Mouse (Mus musculus) embryo, embryonic 11.5 days (tissue): Measurements from ENCODE around the gene Ptbp1.

ENCODE experiments used
- DNase-seq: peaks from one replicate; pipeline ENCODE4 v3.0.0-alpha.2; 2012; ENCODE audit warnings: low read depth, low spot score

Gene Ptbp1

DNA sequence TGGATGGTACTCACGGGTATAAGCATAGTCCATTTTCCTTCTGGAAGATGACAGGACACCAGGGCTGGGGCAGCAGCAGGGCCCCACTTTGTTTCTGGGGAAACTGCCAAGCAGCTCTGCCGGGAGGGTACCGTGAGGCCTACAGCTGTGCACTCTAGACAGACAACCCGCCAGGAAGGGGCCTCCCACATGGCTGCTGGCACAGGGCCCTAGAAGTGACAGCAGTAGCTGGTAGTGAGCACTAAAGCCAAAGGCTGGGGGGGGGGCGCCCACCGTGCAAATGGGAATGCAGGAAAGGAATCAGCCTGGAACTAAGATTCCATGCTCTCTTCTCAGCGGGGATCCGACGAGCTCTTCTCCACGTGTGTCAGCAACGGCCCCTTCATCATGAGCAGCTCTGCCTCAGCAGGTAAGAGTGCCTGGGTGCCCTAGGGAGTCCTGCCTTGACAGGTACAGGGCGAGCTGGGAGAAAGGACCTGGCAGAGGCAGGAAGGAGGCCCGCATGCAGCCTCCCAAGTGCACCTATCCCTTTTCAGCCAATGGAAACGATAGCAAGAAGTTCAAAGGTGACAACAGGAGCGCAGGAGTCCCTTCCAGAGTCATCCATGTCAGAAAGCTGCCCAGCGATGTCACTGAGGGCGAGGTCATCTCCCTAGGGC is 4.3 kb downstream of the Ptbp1 start:
- no peak for DNase-seq

DNA sequence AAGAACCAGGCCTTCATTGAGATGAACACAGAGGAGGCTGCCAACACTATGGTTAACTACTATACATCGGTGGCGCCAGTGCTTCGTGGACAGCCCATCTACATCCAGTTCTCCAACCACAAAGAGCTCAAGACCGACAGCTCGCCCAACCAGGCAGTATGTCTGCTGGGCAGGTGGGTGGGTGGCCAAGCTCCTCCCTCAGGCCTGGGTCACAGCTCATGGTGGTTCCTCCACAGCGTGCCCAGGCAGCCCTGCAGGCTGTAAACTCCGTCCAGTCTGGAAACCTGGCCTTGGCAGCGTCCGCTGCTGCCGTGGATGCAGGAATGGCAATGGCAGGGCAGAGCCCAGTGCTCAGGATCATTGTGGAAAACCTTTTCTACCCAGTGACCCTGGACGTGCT is 4.9 kb downstream of the Ptbp1 start:
- no peak for DNase-seq

DNA sequence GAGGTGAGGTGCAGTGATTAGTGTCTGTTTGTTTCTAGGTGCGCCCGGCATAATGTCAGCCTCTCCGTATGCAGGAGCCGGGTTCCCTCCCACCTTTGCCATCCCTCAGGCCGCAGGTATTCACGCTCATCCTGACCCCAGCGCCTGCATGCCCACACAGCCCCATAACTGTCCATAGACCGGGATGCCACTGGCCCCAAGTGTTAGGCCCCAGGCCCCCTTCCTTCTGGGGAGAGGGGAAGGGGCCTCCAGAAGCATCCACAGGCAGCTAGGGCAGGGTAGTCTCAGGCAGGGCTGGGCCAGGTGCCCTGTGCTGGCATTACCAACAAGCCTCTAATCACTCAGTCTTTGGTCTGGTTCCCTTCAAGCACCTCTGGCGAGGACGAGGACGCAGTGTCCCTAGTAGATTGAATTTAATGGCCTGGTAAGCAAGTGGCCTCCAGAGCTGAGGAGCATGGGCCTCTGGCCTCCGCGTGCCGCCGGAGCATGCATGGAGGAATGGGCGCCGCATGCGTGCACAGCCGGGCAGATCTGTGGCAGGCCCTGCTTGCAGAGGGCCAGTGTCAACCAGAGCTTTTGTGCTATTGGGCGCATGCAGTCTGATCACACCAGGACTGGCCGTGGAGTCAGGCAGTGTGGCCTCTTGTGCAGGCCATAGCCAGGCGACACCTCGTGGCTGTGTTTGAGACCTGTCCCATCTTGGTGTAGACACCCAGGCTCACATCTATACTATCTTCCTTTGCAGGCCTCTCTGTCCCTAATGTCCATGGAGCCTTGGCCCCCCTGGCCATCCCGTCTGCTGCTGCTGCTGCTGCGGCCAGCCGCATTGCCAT is 6.1 kb downstream of the Ptbp1 start:
- DNase-seq, result no peak

GRCm38 (mm10) chr10:79861230-79862048 is 7.2 kb downstream of the Ptbp1 start:
- no peak for DNase-seq

- DNase-seq, result no peak
Observed at GRCm38 (mm10) chr10:79862049-79862788, 8.0 kb downstream of the Ptbp1 start.

DNA sequence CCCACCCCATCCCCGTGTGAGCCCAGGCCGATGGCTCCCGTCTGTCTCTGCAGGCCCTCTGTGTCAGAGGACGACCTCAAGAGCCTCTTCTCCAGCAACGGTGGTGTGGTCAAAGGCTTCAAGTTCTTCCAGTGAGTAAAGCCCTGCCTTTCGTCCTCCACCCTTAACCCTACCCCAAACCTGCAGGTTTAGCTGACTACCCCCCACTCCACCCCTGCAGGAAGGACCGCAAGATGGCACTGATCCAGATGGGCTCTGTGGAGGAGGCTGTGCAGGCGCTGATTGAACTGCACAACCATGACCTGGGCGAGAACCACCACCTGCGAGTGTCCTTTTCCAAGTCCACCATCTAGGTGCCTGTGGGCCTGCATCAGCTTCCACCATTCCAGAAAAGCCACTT is 8.7 kb downstream of the Ptbp1 start:
- DNase-seq, result no peak

DNA sequence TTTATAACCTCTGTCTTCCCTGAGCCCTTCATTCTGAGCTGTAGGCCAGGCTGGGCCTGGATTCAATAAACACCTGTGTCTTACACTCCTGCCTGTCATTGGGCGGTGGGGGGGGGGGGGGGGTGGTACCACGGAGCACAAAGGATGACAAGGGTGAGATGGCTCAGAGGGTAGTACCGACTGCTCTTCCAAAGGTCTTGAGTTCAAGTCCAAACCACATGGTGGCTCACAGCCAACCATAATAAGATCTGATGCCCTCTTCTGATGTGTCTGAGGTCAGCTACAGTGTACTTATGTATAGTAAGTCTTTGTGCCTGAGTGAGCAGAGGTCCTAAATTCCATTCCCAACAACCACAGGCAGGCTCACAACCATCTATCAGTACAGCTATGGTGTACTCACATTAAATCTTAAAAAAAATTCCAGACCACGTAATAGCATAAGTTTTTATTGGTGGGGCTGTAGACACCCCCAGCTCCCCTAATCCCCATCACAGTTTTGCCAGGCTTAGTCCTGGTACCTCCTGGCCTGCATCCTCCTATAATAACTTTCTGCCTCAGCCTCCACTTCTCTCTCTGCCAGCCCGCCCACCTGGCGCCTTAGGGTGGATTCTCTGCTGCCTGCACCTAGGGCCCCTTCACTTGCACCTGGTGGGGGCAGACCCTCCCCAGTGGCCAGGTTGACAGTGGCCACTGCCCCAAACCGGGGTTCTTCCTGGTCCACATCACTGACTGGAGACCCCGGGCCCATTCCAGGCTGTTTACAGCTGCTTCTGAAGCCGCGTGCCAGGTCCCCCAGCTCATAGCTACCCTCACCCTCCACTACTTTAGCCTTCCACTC is 10.3 kb downstream of the Ptbp1 start:
- no peak for DNase-seq

DNA sequence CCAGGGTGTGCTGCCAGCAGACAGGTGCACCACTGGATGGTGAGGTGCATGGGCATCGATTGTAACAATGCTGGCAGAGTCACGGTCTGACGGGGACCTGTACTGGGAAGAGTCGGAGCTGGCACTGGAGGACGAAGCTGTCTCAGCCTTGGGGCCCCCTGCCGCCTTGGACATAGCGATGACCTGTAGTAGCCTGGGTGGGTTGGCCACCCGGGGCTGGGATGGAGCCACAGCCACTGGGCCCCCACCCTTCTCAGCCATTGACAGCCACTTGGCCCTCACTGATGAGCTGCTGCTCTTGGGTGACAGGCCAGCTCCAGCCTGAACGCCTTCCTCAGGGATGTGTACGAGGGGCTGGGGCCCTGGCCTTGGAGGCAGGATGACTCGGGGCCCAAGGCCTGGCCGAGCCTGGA is 11.0 kb downstream of the Ptbp1 start:
- DNase-seq, result no peak

DNA sequence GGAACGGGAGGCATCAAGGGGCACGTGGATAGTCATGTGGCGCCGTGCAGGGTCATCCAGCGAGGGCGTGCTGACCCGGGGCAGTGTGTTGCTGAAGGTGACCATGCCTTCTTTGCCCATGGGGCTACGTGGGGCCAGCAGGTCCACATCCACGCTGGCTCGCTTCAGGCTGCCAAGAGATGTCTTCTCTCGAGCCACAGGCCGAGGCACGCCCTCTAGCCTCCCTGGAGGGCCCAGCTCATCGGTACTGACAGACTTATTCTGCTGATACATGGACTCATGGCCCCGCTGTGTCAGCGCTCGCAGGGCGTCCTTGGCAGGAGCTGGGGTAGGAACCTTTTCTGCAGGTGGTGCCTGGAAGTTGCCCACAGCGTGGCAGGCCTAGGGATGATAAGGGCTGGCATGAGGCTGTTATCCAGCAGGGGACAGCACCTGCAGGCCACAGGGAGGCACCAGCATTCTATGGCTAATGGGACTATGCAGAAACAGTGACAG is 11.6 kb downstream of the Ptbp1 start:
- DNase-seq, result no peak

- DNase-seq, result no peak
Observed at GRCm38 (mm10) chr10:79866601-79867000, 12.4 kb downstream of the Ptbp1 start.

DNA sequence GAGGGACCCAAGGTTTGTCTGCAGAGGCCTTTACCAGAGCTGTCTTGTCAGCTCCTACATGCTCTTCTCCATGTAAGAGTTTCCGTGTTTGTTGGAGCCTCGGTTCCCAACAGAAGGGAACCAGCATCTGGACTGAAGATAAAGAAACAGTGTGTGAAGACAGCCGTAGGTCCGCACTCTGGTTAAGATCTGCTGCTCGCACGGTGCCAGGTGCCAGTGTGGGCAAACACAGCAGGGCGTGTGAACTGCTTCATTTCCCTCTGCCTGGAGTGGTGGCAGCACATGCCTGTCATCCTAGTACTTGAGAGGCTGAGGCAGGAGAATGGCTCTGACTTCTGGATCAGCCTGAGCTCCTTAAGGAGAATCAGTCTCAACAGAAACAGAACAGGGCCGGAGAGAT is 17.6 kb downstream of the Ptbp1 start:
- no peak for DNase-seq

DNA sequence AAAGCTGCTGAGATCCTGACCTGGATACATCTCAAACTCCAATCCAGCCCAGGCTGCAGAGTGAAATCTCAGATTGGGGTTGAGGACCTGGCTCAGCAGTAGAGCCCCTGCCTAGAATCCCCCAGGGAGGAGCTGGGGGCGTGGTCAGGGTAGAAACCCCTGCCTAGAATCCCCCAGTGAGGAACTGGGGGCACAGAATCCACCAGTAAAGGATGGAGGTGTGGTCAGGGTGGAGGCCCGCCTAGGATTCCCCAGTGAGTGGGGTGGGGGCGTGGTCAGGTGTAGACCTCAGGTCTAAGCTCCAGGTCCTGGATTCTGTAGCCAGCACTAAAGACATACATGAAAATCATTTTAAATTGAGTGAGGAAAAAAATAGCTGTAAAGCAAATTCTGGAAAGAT is 18.6 kb downstream of the Ptbp1 start:
- DNase-seq, result no peak

DNA sequence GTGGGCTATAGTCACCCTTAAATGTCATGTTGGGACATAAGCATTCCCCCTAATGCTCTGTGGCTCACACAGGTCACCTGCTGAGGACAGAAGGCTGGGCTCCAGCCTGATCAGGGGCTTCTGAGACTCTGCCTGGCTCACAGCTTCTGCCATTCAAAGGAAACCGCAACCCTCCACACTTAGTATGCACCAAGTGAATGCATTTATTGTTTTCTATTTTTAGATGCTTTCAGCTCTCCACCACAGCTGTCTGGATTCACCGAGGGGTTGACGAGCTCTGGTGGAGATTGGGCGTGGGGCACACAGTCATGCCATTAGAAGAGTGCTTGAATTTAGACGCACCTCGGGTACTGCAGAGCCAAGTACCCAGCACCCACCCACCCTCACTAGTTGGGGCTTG is 19.1 kb downstream of the Ptbp1 start:
- DNase-seq, result no peak

- no peak for DNase-seq
Observed at GRCm38 (mm10) chr10:79873715-79874289, 19.6 kb downstream of the Ptbp1 start.

DNA sequence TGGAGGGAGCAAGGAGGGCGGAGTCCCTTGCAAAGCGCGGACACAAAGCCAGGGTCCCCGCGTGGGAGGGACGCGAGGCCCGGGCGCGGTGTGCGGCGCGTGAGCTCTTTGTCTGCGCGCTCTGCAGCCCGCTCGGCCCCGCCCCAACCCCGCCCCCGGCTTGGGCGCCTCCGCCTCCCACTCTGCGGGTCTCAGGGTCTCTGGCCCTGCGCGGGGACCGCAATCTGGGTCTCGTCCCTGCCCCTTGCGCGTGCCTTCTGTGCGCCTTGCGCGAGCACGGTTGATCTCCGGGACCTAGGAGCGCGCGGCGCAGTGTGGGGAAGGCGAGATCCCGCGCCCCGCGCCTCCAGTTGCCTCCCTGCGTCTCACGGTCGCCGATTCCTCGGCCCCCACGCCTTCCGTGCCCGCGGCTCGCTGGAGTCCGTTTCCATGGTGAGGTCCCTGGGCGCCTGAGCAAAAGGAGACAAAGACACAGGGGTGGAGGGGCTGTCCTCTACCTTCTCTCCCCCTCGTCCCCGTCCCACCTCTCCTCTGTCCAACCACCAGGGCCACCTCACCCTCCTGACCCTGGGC is 20.1 kb downstream of the Ptbp1 start, which contains the start of the genes Prtn3 and Plppr3:
Gene Prtn3, plus strand, starts transcription at position 187 of the 573 bp plus-strand sequence.
Gene Plppr3, minus strand, starts transcription at position 345 of the 573 bp plus-strand sequence.
- peak; percentile 63 for DNase-seq

DNA sequence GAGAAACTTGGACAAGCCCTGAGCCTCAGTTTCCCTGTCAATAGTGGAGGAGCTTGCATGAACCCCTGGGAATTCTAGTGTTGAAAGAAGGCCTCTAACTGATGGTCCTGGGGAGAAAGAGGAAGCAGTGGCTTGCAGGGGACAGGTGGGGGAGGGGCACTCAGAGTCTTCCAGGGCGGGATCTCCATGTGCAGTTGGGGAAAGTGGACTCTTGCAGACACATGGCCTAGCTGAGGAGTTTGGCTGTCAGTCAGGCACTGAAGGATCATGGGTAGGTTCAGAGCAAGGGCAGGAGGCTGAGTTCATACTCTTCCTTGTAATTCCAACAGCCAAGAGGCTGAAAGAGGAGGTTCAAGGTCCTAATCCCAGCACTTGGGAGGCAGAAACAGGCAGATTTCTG is 22.9 kb downstream of the Ptbp1 start:
- DNase-seq, result no peak

DNA sequence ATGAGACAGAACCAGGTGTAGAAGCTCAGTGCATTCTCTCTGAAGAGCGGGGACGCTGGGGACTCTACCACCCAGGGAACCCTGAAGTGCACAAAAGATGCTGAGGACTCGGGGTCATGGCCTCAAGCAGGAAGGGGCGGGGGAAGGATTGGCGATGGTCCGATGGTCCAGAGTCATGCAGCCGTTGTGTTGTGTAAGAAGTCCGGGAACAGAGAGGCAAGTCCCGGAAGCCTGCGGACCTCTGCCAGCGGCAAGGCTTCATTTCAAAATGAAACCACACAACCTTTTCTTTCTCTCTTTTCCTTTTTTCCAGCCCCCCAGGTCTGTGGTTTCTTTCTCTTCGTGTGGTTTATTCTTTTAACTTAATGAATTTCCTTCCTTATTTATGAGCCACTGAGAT is 23.5 kb downstream of the Ptbp1 start:
- no peak for DNase-seq

DNA sequence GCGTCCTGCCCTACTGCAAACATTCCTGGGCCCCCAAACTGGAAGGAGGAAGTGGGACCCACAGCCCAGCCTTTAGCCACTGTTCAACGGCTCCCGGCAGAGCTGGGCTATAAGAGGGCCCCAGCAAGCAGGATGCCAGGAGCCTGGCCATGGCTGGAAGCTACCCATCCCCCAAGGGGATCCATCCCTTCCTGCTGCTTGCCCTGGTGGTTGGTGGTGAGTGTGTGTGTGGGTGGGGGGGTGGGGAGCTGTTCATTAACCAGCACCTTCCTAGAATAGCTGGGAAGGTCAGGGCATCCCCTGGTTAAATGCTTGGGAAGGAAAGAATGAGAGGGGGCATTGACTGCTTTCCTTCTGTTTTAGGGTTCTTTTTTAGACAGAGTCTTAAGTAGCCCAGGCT is 25.3 kb downstream of the Ptbp1 start:
- DNase-seq, result no peak

DNA sequence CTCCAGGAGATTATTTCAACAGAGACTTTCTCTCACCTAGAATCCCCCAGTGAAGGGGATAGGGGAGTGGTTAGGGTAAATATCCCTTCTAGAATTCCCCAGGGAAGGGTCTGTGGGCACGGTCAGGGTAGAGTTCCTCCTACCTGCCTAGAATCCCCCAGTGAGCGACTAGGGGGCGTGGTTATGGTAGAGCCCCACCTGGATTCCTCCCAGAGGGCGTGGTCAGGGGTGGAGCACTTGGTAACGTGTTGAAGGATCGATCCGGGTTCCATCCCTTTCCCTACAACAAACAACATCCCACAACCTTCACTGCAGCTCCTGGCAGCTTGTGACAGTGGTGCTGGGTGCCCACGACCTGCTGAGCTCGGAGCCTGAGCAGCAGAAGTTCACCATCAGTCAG is 26.5 kb downstream of the Ptbp1 start:
- DNase-seq, result no peak

GRCm38 (mm10) chr10:79881981-79882380 is 27.8 kb downstream of the Ptbp1 start:
- no peak for DNase-seq
